Mouse (Mus musculus): ENCODE data around the gene Csdc2. TPM values are rescaled to one million over a fixed set of nuclear protein-coding genes. Genes with fewer than 3 reads are reported as not detected.

The Csdc2 gene
- total RNA-seq, 1 experiment from 2014 or later = not detected

GRCm38 (mm10) chr15:81985267-81986161, 49.0 kb downstream of the Csdc2 start:
- no peak for ATAC-seq (replicated peaks; ENCODE audit: low read depth, poor library complexity, severe bottlenecking)

GRCm38 (mm10) chr15:81987646-81988045, 51.1 kb downstream of the Csdc2 start, which contains the start of gene Xrcc6:
Xrcc6 (plus strand) TSS chr15:81987835.
- no peak for ATAC-seq (replicated peaks; ENCODE audit: low read depth, poor library complexity, severe bottlenecking)

- peak; percentile 84 for ATAC-seq (replicated peaks; ENCODE audit: low read depth, poor library complexity, severe bottlenecking)
Measured at GRCm38 (mm10) chr15:81989371-81990062, 53.0 kb downstream of the Csdc2 start.

GRCm38 (mm10) chr15:81990549-81990948, 54.0 kb downstream of the Csdc2 start:
- peak; percentile 65 for ATAC-seq (replicated peaks; ENCODE audit: low read depth, poor library complexity, severe bottlenecking)

- no peak for ATAC-seq (replicated peaks; ENCODE audit: low read depth, poor library complexity, severe bottlenecking)
Measured at GRCm38 (mm10) chr15:81993992-81994391, 57.4 kb downstream of the Csdc2 start.

Other genes starting within 250 kb of the Csdc2 start
- not detected in 2 replicates for gene Chadl, start 239.5 kb upstream of the Csdc2 start, total RNA-seq (2017)
- 27.9 and 31.5 TPM in 2 replicates for gene Zc3h7b, start 191.7 kb upstream of the Csdc2 start, total RNA-seq (2017)
- gene Rangap1, start 191.2 kb upstream of the Csdc2 start, total RNA-seq (2017) = 113 and 121 TPM in 2 replicates
- 11.3 and 20.6 TPM in 2 replicates for gene Tef, start 134.3 kb upstream of the Csdc2 start, total RNA-seq (2017)
- gene Tob2, start 78.0 kb upstream of the Csdc2 start, total RNA-seq (2017) = 26.1 and 27.0 TPM in 2 replicates
- gene Phf5a, start 64.8 kb upstream of the Csdc2 start, total RNA-seq (2017) = 65.8 and 125 TPM in 2 replicates
- 132 and 149 TPM in 2 replicates for gene Aco2, start 64.5 kb upstream of the Csdc2 start, total RNA-seq (2017)
- gene Polr3h, start 10.5 kb upstream of the Csdc2 start, total RNA-seq (2017) = 52.6 and 64.6 TPM in 2 replicates
- gene Pmm1, start 24.2 kb downstream of the Csdc2 start, total RNA-seq (2017) = 15.1 and 17.1 TPM in 2 replicates
- gene 1700029P11Rik, start 43.8 kb downstream of the Csdc2 start, total RNA-seq (2017) = not detected in 2 replicates
- 409 and 444 TPM in 2 replicates for gene Xrcc6, start 51.1 kb downstream of the Csdc2 start, total RNA-seq (2017)
- gene Desi1, start 97.1 kb downstream of the Csdc2 start, total RNA-seq (2017) = 12.2 and 13.6 TPM in 2 replicates
- gene Snu13, start 110.8 kb downstream of the Csdc2 start, total RNA-seq (2017) = 197 and 206 TPM in 2 replicates
- gene 4930407I10Rik, start 122.4 kb downstream of the Csdc2 start, total RNA-seq (2017) = not detected in 2 replicates
- not detected in 2 replicates for gene Mei1, start 133.2 kb downstream of the Csdc2 start, total RNA-seq (2017)
- gene Ccdc134, start 191.2 kb downstream of the Csdc2 start, total RNA-seq (2017) = 8.8 and 18.0 TPM in 2 replicates
- gene Srebf2, start 210.4 kb downstream of the Csdc2 start, total RNA-seq (2017) = 42.8 and 64.3 TPM in 2 replicates